Mouse (Mus musculus) hindlimb bud, embryonic 11.5 days (tissue): Measurements from ENCODE around the gene Olfr1371.
"Not testable (repeated sequence)": the region's sequence is repeated elsewhere in the genome, so short reads cannot be mapped to it uniquely, and the experiment has no call there.

ENCODE experiments used
- DNase-seq: peaks from one replicate; pipeline ENCODE4 v3.0.0-alpha.2; 2012; ENCODE audit warnings: low read depth, low spot score; ENCODE audit errors: extremely low spot score

Olfr1371 gene

DNA sequence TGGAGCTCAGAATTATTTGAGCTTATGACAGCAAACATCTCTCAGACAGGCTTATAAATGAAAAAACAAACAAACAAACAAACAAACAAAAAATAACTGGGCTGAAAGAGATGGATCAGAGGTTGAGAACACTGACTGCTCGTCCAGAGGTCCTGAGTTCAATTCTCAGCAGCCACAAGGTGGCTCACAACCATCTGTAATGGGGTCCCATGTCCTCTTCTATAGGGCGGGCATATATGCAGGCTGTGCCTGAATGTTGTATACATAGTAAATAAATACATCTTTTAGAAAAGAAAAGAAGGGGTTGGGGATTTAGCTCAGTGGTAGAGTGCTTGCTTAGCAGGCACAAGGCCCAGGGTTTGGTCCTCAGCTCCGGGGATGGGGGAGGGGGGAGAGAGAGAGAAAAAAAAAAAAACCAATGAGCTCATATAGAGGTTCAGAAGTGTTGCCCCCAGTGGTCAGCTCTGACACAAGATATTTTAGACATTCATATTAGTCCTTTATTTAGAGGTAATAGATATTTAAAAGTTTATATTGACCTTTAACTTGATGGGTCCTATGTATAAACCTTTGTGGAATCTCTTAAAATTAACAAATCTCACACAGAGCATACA lies 12.3 kb upstream of the Olfr1371 start:
- DNase-seq: no peak

GRCm38 (mm10) chr11:52223968-52224682 lies 10.3 kb upstream of the Olfr1371 start:
- DNase-seq: no peak

DNA sequence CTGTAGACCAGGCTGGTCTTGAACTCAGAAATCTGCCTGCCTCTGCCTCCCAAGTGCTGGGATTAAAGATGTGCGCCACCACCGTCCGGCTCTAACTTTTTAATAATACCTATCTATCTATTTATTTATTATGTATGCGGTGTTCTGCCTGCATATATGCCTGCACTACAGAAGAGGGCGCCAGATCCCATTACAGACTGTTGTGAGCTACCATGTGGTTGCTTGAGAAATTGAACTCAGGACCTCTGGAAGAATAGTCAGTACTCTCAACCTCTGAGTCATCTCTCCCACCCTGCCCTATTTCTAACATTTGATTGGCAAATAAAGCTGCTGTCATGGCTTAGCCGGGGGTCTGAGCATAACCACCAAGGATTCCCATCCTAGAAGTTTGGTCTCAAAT lies 9.1 kb upstream of the Olfr1371 start:
- no peak for DNase-seq

- not testable (repeated sequence) for DNase-seq
Observed at GRCm38 (mm10) chr11:52221921-52222320, 8.1 kb upstream of the Olfr1371 start.

- DNase-seq: no peak
Observed at GRCm38 (mm10) chr11:52220282-52220681, 6.5 kb upstream of the Olfr1371 start.

DNA sequence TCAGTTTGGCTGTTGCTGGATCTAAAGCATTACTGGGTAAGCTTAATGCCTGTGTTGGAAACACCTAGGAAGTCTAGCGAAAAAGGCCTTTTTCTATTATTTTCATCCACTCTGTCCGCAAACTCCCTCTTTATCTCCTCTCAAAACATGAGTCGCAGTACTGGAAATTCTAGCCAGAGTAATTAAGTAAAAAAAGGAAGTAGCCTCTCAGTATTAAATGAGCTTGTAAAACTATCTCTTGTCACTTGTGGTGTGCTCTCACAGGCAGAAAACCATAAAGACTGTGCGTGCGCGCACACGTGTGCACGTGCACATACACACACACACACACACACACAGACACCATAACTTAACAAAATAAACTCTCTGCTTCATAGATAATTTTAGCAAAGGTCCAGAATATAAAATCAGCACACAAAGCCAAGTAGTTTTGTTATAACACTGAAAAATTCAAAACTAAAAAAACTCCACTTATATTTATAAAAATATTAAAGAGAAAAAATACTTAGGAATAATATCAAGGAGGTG lies 17.2 kb downstream of the Olfr1371 start:
- DNase-seq: not testable (repeated sequence)

DNA sequence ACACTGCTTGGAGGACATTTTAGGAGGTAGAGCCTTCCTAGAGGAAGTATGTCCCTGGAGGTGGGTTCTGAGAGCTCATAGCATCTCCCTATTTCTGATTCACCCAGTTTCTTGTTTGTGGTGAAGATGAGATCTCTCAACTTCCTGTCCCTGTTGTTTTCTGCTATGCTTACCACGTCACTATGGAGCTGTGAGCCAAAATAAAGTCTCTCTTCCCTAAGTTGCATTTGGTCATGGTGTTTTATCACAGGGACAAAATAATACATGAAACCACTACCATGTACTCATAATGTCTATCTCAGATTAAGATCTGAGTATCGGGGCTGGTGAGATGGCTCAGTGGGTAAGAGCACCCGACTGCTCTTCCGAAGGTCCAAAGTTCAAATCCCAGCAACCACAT lies 33.1 kb downstream of the Olfr1371 start:
- DNase-seq: not testable (repeated sequence)

DNA sequence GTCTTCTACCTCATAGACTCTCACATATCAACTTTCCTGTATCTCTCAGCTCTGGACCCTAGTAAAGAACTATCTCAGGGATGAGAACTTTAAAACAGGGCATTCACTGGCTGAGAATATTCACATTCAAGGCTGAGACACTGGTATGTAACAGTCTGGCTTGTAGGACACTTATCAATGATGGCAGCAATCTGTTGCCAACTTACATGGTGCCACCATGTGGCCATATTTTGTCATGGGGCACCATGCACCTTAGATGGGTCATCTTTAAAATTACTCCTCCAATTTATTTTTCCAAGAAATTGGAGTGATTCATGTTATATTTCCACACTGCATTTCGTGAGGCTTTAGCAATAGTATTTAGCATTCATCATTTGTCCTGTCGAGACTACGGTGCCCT lies 33.9 kb downstream of the Olfr1371 start:
- DNase-seq: not testable (repeated sequence)

- no peak for DNase-seq
Observed at GRCm38 (mm10) chr11:52168461-52168860, 45.3 kb downstream of the Olfr1371 start.

GRCm38 (mm10) chr11:52167901-52168302 lies 45.9 kb downstream of the Olfr1371 start:
- DNase-seq: not testable (repeated sequence)

DNA sequence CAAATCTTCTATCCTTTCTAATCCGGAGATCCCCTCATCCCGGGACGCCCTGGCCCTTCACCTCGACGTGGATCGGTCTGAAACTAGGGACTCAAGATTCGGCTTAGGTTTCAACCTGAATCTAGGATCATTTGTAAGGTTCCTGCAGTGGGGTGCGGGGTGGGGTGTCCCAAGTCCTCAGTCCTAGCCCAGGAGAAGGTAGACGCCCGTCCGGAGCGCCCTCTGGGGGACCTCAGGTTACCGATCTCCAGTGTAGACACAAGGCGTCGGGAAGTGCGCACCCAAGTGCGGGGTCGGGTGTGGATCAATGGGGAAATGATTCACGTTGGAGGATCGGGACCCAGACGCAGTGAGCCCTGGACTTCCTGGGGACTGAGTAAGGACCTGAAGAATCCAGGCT lies 46.7 kb downstream of the Olfr1371 start:
- DNase-seq: no peak

DNA sequence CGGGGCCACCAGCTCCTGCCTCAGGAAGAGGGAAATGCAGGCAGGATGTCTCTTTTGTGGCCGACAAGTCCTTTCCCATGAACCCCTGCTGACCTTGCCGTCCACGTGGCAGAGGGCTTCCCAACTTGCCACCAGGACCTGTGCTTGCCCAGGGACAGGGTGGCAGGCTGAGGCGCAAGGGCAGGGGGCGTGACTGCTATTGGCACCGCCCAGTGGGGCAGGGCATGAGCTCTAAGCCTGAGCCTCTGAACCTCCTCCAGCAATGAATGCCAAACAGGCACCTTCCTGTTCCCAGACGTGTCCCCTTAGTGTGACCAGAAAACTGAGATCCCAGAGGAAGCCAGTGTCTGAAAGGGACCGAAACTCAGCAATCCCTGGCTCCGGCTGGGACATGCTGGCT lies 49.9 kb downstream of the Olfr1371 start:
- no peak for DNase-seq
